ENCODE assay signal across 11 mouse cellular contexts in the genomic region with DNA sequence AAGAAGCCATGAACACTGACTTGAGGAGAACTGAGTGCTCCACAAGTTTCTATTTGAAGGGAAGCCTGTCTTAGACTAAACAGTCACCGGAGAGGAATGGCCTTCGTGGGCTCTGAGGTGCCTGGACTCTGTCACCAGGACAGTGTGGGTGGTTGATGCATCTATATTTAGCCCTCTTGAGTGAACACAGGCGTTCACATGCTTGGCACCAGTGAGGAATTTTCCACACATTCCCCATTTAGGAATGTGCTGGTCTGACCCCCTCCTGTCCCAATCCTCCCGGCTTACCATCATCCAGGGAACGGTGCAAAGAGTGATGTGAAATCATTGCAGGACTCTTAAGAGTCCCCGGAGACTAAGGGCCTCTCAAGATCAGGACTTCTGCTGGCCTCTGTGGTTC.
DNase-seq lines count a peak whose midpoint lies in the region; ATAC-seq and TF ChIP-seq lines count a peak whose summit lies in the region.
"Had no signal": no experiment of that assay in that cellular context is flagged by ENCODE, and none has a peak within 500 bp of the region (broad histone marks: within the 10 kb centered on the region; RNA-seq: fewer than 3 reads in every experiment).

No protein-coding gene starts in this region.

- ATAC-seq in embryonic facial prominence, embryonic 14.5 days (ENCODE audit: low read depth) = peak; percentile 44; the same call in 1 of the 2 replicates
- peak; percentile 96 for ATAC-seq in heart, embryonic 14.5 days (ENCODE audit: insufficient number of reproducible peaks, insufficient read depth, low FRiP score, low read depth)
- peak; percentile 56; the same call in 1 of the 2 replicates for ATAC-seq in intestine, postnatal 0 days
- ATAC-seq in monocyte, adult 5-6 weeks (replicated peaks; ENCODE audit: insufficient number of reproducible peaks, low FRiP score, low TSS enrichment, poor library complexity, severe bottlenecking) = no peak
- no peak for ATAC-seq in midbrain, embryonic 11.5 days (ENCODE audit: low FRiP score)
- no peak for ATAC-seq in hindbrain, postnatal 0 days
- ATAC-seq in kidney, embryonic 16.5 days (ENCODE audit: low FRiP score, low TSS enrichment) = no peak

- DNase-seq in Muller cell, postnatal 12 days (ENCODE audit: inconsistent ontology term) = peak; percentile 68
- DNase-seq in embryonic facial prominence, embryonic 14.5 days (ENCODE audit: low spot score) = peak; percentile 48
- no peak for DNase-seq in midbrain, embryonic 11.5 days (ENCODE audit: low spot score, missing footprints)
- no peak for DNase-seq in hindbrain, postnatal 0 days (ENCODE audit: low spot score)
- DNase-seq: kidney, postnatal 14 days had no signal

- no peaks in the 10 kb centered on the region for H3K9me3 ChIP-seq in embryonic facial prominence, embryonic 14.5 days (ENCODE audit: control insufficient read depth, low read length)
- no peaks in the 10 kb centered on the region for H3K9me3 ChIP-seq in heart, embryonic 14.5 days (ENCODE audit: control insufficient read depth, low read length)
- no peaks in the 10 kb centered on the region for H3K9me3 ChIP-seq in intestine, postnatal 0 days (ENCODE audit: control insufficient read depth)
- H3K9me3 ChIP-seq in midbrain, embryonic 11.5 days (ENCODE audit: control insufficient read depth, low read length) = no peaks in the 10 kb centered on the region
- no peaks in the 10 kb centered on the region for H3K9me3 ChIP-seq in hindbrain, postnatal 0 days (ENCODE audit: low read length)
- no peaks in the 10 kb centered on the region for H3K9me3 ChIP-seq in kidney, embryonic 16.5 days (ENCODE audit: low read length)
- H3K9me3 ChIP-seq: hindbrain, embryonic 12.5 days had no signal

- no peaks in the 10 kb centered on the region for H3K4me1 ChIP-seq in embryonic facial prominence, embryonic 14.5 days (ENCODE audit: control insufficient read depth, insufficient read depth, low read length)
- H3K4me1 ChIP-seq in heart, embryonic 14.5 days (ENCODE audit: control insufficient read depth in 2 of 2, insufficient read depth in 2 of 2, low read length in 2 of 2) = peaks cover 18 to 43% of the 10 kb centered on the region in 2 experiments
- H3K4me1 ChIP-seq in intestine, postnatal 0 days (replicated peaks; ENCODE audit: control insufficient read depth, insufficient read depth, low read length) = no peaks in the 10 kb centered on the region
- H3K4me1 ChIP-seq in midbrain, embryonic 11.5 days (ENCODE audit: control insufficient read depth, insufficient read depth, low read length) = no peaks in the 10 kb centered on the region
- H3K4me1 ChIP-seq in hindbrain, postnatal 0 days (ENCODE audit: insufficient read depth, low read length) = no peaks in the 10 kb centered on the region
- H3K4me1 ChIP-seq in kidney, embryonic 16.5 days (ENCODE audit: insufficient read depth, low read length) = no peaks in the 10 kb centered on the region
- H3K4me1 ChIP-seq: hindbrain, embryonic 12.5 days had no signal

- WGBS in embryonic facial prominence, embryonic 14.5 days = 61% methylated on average over 6 of the region's 6 CpGs
- 9% methylated on average over 6 of the region's 6 CpGs for WGBS in heart, embryonic 14.5 days
- WGBS in intestine, postnatal 0 days = 47% methylated on average over 6 of the region's 6 CpGs
- WGBS in midbrain, embryonic 11.5 days = 79% methylated on average over 6 of the region's 6 CpGs
- WGBS in hindbrain, postnatal 0 days = 84% methylated on average over 6 of the region's 6 CpGs
- 62% methylated on average over 6 of the region's 6 CpGs for WGBS in kidney, embryonic 16.5 days

- H3K27ac ChIP-seq in embryonic facial prominence, embryonic 14.5 days (replicated peaks; ENCODE audit: low read depth, low read length) = no peak overlapping the region
- H3K27ac ChIP-seq in heart, embryonic 14.5 days (replicated peaks in 1 of 2; ENCODE audit: control insufficient read depth in 1 of 2, insufficient read depth in 1 of 2, low read depth in 2 of 2, low read length in 2 of 2) = peak overlapping the region; percentile 98 to 99
- H3K27ac ChIP-seq in intestine, postnatal 0 days (ENCODE audit: low read depth, low read length) = no peak overlapping the region
- H3K27ac ChIP-seq in midbrain, embryonic 11.5 days (ENCODE audit: low read depth, low read length) = no peak overlapping the region
- no peak overlapping the region for H3K27ac ChIP-seq in hindbrain, postnatal 0 days
- no peak overlapping the region for H3K27ac ChIP-seq in kidney, embryonic 16.5 days (ENCODE audit: low read length)
- H3K27ac ChIP-seq: hindbrain, embryonic 12.5 days; macrophage had no signal

- H3K36me3 ChIP-seq in embryonic facial prominence, embryonic 14.5 days (ENCODE audit: control insufficient read depth, insufficient read depth, low read length) = no peaks in the 10 kb centered on the region
- H3K36me3 ChIP-seq in heart, embryonic 14.5 days (ENCODE audit: control insufficient read depth, insufficient read depth, low read length) = 0 out of 2 replicates have a peak, but pooled peaks cover 3% of the 10 kb centered on the region
- no peaks in the 10 kb centered on the region for H3K36me3 ChIP-seq in intestine, postnatal 0 days (ENCODE audit: control insufficient read depth, insufficient read depth)
- no peaks in the 10 kb centered on the region for H3K36me3 ChIP-seq in midbrain, embryonic 11.5 days (ENCODE audit: control insufficient read depth, insufficient read depth, low read length)
- no peaks in the 10 kb centered on the region for H3K36me3 ChIP-seq in hindbrain, postnatal 0 days (ENCODE audit: insufficient read depth, low read length)
- no peaks in the 10 kb centered on the region for H3K36me3 ChIP-seq in kidney, embryonic 16.5 days (ENCODE audit: insufficient read depth, low read length)
- H3K36me3 ChIP-seq: hindbrain, embryonic 12.5 days had no signal

- H3K4me2 ChIP-seq in embryonic facial prominence, embryonic 14.5 days (ENCODE audit: low read depth, low read length) = no peak overlapping the region
- H3K4me2 ChIP-seq in heart, embryonic 14.5 days (ENCODE audit: low read length) = peak overlapping the region; percentile 46
- H3K4me2 ChIP-seq in intestine, postnatal 0 days (replicated peaks; ENCODE audit: low read depth) = no peak overlapping the region
- H3K4me2 ChIP-seq in midbrain, embryonic 11.5 days = no peak overlapping the region
- H3K4me2 ChIP-seq in hindbrain, postnatal 0 days (ENCODE audit: low read depth, low read length) = no peak overlapping the region
- no peak overlapping the region for H3K4me2 ChIP-seq in kidney, embryonic 16.5 days (replicated peaks; ENCODE audit: low read depth, low read length)
- H3K4me2 ChIP-seq: hindbrain, embryonic 12.5 days had no signal

- H3K4me3 ChIP-seq in embryonic facial prominence, embryonic 14.5 days (ENCODE audit: low read depth, low read length) = no peak overlapping the region
- H3K4me3 ChIP-seq in heart, embryonic 14.5 days (ENCODE audit: control insufficient read depth in 1 of 2, insufficient read depth in 1 of 2, low read depth in 1 of 2, low read length in 2 of 2) = no peak overlapping the region
- no peak overlapping the region for H3K4me3 ChIP-seq in intestine, postnatal 0 days (ENCODE audit: low read depth, low read length)
- H3K4me3 ChIP-seq in midbrain, embryonic 11.5 days (ENCODE audit: low read depth, low read length) = no peak overlapping the region
- H3K4me3 ChIP-seq in hindbrain, postnatal 0 days (ENCODE audit: low read length) = no peak overlapping the region
- no peak overlapping the region for H3K4me3 ChIP-seq in kidney, embryonic 16.5 days (ENCODE audit: low read length)
- H3K4me3 ChIP-seq: hindbrain, embryonic 12.5 days had no signal

- TF ChIP-seq CTCF in intestine, postnatal 0 days (IDR thresholded peaks at IDR 0.05; ENCODE audit: low read depth) = no peak
- TF ChIP-seq CTCF in hindbrain, postnatal 0 days (IDR thresholded peaks at IDR 0.05; ENCODE audit: low read depth) = no peak

- H3K27me3 ChIP-seq in embryonic facial prominence, embryonic 14.5 days (replicated peaks; ENCODE audit: control insufficient read depth, insufficient read depth, low read length) = no peaks in the 10 kb centered on the region
- no peaks in the 10 kb centered on the region for H3K27me3 ChIP-seq in heart, embryonic 14.5 days (ENCODE audit: control insufficient read depth, insufficient read depth, low read length)
- H3K27me3 ChIP-seq in intestine, postnatal 0 days (replicated peaks; ENCODE audit: control insufficient read depth, insufficient read depth, low read length) = no peaks in the 10 kb centered on the region
- no peaks in the 10 kb centered on the region for H3K27me3 ChIP-seq in midbrain, embryonic 11.5 days (ENCODE audit: control insufficient read depth, insufficient read depth, low read length)
- H3K27me3 ChIP-seq in hindbrain, postnatal 0 days (ENCODE audit: insufficient read depth, low read length) = no peaks in the 10 kb centered on the region
- H3K27me3 ChIP-seq in kidney, embryonic 16.5 days (ENCODE audit: insufficient read depth, low read length) = no peaks in the 10 kb centered on the region
- H3K27me3 ChIP-seq: hindbrain, embryonic 12.5 days had no signal

- no peak overlapping the region for H3K9ac ChIP-seq in embryonic facial prominence, embryonic 14.5 days (ENCODE audit: low read depth, low read length)
- H3K9ac ChIP-seq in heart, embryonic 14.5 days (ENCODE audit: low read length) = peak overlapping the region; percentile 59
- H3K9ac ChIP-seq in intestine, postnatal 0 days (ENCODE audit: low read depth, low read length) = no peak overlapping the region
- no peak overlapping the region for H3K9ac ChIP-seq in midbrain, embryonic 11.5 days (ENCODE audit: low read length)
- H3K9ac ChIP-seq in hindbrain, postnatal 0 days (replicated peaks; ENCODE audit: low read length) = no peak overlapping the region
- H3K9ac ChIP-seq in kidney, embryonic 16.5 days (replicated peaks; ENCODE audit: low read length) = no peak overlapping the region
- H3K9ac ChIP-seq: hindbrain, embryonic 12.5 days had no signal

Comparison
In these comparisons a context has a peak if more than half of its experiments do, and no peak if none do; other contexts are left out.
1. DNase-seq: peak in Muller cell, postnatal 12 days (single experiment) and embryonic facial prominence, embryonic 14.5 days (single experiment); none in midbrain, embryonic 11.5 days (single experiment) and hindbrain, postnatal 0 days (single experiment).
2. ATAC-seq: peak in embryonic facial prominence, embryonic 14.5 days (single experiment), heart, embryonic 14.5 days (single experiment) and intestine, postnatal 0 days (single experiment); none in monocyte, adult 5-6 weeks (single experiment), midbrain, embryonic 11.5 days (single experiment), hindbrain, postnatal 0 days (single experiment) and kidney, embryonic 16.5 days (single experiment).
3. H3K27ac ChIP-seq: peak in heart, embryonic 14.5 days (2 of 2); none in embryonic facial prominence, embryonic 14.5 days (single experiment), intestine, postnatal 0 days (single experiment), midbrain, embryonic 11.5 days (single experiment), hindbrain, postnatal 0 days (single experiment) and kidney, embryonic 16.5 days (single experiment).